Mouse (Mus musculus): ENCODE results near the gene C3ar1. TPM values are rescaled to one million over a fixed set of nuclear protein-coding genes. Genes with fewer than 3 reads are reported as not detected.

Gene C3ar1
- total RNA-seq, 2 experiments from 2014 or later: 0.46 to 0.91 TPM

DNA sequence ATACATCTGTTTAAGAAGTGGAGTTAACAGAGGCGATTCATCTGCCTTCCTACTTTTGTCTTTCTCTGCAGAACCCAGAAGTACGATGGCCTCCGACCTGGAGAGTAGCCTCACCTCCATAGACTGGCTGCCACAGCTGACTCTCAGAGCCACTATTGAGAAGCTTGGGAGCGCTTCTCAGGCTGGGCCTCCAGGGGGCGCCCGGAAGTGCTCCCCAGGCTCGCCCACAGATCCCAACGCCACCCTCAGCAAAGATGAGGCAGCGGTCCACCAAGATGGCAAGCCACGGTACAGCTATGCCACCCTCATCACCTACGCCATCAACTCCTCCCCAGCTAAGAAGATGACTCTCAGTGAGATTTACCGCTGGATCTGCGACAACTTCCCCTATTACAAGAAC is 27.9 kb downstream of the C3ar1 start:
- peak in 1 of 2 experiments; percentile 19 for DNase-seq (ENCODE audit: low spot score in 2 of 2)

DNA sequence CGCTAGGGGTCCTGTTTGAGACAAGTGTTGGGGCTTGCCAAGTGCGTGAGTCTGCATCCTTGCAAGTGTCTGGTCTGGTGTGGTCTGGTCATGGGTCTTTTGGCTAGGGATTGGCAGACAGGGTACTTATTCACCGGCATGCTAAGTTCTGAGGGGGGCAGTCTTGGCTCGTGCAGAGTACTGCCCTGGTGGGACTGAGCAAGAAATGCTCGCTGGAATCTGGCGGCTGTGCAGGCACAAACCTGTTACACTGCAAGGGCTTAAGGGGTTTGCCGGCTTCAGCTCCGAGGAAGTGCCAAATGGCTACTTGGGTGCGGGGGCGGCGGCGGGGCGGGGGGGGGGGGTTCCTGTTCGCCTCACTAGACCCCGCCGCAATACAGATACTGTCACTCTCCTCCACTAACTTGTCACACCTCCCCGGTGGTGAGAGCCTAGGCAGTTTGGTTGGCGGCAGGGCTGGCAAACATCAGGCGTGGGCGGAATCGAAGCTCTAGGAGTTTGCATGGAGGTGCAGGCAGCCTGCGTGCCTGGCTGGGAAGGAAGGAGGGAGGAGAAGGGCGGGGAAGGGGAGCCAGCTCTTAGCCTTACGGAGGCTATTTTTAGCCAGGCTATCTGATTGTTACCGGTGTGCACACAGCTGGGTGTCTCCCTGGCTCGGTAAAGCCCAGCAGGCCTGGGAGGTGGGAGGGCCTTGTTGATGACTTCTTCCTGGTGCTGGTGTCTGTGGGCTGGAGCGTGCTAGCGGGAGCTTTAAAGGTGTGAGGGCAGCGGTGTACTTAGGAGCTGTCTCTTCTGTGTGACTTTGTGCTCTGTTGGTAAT is 29.8 kb downstream of the C3ar1 start:
- peak; percentile 55 to 63 for DNase-seq (ENCODE audit: low spot score in 2 of 2)

DNA sequence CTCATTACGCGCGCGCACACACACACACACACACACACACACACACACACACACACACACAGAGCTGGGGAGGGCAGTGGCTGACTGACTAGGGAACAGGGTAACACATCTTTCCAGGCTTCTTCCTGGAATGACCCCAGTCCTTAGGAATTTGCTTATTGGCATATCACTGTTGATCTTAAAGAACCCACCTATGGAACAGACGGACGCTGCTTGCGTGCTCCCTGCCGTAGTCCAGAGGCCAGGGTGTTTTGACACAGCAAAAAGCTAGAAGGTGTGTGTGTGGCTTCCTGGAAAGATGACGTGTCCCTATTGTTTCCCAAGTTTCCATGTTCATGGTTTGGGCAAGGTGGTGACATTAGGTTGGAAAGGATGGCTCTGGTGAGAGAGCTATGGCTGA is 30.8 kb downstream of the C3ar1 start:
- DNase-seq (ENCODE audit: low spot score in 2 of 2): no peak

DNA sequence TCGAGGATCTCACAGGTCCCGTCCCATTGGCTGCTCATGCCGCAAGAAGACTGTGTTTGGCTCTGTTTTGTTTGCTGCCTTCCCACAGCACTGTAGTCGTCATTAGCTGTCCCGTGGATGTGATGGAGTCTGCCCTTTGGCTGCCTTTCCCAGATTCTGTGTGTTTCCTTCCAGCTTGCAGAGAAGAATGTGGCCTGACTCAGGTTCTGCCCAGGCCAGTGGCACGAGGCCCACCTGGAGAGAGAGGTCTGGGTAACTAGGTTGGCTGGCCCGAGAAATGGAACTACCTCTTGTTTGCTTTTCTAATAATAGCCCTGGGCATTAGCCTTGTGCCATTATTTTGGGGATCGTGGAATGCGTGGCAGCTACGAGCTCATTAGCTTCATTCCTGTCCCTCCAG is 31.9 kb downstream of the C3ar1 start:
- DNase-seq (ENCODE audit: low spot score in 2 of 2): no peak

DNA sequence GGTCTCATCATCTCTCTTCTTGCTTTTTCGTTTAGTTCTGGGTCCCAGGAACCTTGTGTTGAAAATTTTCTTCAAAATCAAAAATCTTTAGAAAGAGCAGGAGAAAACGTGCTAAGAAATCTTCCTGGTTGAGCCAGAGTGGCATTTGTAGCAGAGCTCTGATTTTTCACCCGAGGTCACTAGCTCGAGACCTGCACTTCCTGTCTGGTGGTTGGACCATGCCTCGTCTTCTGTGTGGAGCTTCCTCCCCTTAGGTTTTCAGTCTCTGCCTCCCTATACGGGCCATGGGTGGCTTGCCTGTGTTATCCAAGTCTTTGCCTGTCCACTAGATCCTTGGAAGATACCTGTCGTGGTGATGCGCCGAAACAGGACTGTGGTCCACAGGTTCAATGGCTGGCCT is 34.1 kb downstream of the C3ar1 start:
- DNase-seq (ENCODE audit: low spot score in 2 of 2): no peak

DNA sequence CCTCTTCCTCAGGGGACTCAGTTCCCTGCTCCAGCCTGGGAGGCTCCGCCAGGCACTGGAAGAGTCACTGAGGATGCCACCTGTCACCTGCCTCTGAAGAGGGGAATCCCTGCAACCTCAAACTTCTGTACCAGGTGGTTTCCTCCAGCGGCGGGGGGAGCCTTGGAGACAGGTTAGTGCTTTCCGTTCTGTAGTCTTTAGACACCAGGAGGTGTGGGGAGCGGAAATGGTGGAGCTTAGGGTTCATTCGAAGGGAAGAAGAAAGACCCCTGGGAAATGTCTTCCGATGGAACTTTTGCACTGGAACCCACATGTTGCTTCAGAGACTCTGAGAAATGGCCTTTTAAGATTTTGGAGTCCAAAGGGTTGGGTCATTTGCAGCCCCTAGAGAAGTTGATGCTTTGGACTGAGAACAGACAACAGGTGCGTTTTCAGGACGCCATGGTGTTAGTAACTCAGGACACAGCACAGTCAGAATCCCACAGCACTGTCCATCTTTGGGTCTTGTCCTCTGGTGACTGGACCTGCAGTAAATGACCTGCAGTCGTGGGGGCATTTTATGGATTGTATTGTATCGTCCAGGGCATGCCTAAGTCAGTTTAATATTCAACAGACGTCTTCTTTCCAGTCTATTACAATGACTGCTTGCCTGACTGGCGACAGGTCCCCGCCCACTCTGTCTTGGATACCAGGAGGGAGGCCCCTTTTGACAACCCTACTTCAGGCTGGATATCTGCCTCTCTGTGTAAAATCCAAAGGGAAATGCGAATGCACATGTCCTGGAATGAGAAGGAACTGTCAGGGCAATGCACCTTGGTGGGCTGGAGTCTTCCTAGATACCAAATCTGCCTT is 34.9 kb downstream of the C3ar1 start:
- DNase-seq (ENCODE audit: low spot score in 2 of 2): no peak

DNA sequence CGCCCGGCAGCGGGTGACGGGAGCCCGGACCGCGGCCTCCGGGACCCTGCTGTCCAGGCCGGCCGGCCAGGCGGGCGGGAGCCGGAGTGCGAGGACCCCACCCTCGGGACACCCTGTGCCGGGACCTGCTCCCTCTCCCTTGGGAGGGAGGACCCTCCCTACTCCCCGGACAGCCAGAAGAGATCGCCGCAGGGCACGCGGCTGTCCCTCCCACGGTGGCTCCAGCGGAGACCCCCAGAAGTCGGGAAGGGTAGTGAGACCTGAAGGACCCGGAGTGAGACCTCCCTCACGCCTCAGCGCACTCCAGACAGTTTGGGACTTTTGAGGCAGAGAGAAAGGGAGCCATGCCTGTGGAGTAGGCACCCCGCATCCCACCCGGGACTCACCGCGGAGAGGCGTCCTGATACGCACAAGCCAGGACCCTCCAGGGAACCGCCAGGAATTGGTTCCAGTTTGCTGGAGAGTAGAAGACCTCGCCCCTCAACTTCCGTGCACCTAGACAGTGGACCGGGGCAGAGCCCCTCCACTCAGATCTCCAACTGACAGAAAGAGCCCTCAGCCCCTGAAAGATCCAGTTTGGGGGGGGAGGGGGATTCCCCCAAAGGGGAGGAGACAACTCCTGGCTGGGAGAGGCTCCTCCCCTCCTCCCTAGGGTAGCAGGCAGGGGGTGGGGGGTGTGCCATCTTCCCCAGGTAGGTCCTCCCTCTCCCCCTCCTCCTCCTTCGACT is 35.7 kb downstream of the C3ar1 start:
- peak; percentile 41 to 42 for DNase-seq (ENCODE audit: low spot score in 2 of 2)

DNA sequence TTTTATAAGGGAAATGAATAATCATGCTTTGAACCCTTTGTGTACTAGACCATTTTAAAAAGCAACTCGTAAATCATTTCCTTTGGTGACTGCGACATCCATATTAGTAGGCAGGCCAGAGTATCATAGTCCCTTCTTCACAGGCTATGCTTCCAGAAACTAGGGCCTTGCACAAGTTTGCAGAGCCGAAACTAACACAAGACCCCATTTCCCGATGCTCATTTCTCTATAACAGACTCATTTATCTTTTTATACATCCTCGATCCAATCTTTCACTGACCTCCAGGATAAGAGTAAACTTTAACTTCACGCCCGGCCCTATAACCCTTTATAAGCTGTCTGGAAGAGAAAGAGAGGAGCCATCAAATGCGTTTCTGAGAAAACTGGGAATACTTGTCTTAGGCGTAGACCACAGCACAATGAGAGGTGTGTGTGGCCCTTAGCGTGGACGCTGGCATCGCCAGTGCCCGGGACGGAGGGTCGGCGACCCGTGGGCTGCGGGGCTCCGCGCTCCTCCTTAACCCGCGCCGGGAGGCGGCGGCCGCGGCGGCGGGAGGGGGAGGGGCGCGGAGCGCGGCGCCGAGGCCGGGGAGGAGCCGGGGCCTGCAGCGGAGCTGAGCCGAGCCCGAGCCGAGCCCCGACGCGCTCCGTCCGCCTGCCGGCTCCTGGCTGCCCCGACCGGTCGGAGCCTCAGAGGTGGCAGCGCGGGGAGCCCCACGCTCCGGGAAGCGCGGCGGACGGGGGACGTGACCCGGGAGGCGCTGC is 36.5 kb downstream of the C3ar1 start, which contains the start of gene Foxj2:
Foxj2 (plus strand) TSS at position 609 of the 765 bp plus-strand sequence.
- peak; percentile 59 to 60 for DNase-seq (ENCODE audit: low spot score in 2 of 2)

DNA sequence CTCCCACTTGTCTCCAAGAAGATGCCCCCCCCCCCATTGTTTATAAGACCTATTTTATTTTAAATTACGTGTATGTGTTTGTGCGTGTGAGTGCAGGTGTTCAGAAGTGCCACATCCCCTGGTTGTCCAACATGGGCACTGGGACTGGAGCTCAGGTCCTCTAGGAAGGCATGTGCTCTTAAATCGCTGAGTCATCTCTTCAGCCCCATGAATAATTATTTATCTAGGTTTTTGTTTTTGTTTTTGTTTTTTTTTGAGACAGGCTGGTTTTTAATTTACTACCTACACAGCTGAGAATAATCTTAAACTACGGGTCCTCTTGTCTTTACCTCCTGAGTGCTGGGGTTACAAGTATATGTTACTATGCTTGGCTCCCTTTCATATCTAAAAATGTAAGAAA is 42.3 kb downstream of the C3ar1 start:
- no peak for DNase-seq (ENCODE audit: low spot score in 2 of 2)

DNA sequence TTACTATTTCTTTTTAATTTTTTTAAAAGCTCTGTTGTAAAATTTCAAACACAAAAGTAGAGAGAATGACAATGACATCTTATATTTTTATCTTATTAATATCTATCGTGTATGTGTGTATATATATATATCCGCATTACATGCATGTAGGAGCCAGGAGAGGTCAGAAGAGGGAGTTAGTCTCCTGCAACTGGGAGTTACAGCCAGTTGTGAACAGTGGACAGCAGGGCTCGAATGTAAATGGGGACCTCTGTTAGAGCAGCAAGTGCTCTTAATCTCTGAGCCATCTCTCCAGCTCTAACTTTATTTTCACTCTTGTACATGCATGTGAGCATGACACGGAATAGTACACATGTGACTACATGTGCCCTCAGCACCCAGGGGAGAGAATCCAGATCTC is 43.2 kb downstream of the C3ar1 start:
- no peak for DNase-seq (ENCODE audit: low spot score in 2 of 2)

DNA sequence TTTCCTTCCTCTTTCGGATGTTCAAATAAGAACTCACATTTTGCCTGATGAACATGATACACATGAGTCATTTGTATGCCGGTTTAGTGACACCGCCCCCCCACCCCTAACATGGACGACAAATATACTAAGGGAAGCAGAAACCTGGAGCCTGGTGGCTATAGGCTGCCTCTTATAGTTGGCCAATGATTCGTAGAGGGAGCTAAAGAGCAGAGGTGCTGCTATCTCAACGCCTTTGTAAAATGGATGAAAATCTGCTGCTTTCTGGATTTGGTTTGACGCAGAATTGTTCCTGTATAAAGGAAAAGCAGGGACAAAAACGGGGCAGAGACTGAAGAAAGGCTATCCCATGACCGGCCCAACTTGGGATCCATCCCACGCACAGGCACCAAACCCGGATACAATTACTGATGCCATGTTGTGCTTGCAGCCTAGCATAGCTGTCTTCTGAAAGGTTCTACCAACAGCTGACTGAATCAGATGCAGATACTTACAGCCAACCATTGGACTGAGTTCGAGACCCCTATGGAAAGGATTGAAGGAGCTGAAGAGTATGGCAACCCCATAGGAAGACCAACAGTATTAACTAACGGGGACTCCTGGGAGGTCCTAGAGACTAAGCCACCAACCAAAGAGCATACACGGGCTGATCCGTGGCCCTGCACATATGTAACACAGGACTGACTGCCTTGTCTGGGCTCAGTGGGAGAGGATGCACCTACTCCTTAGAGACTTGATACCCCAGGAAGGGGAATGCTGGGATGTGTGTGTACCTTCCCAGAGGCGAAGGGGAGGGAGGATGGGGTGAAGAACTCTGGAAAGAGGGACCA is 44.0 kb downstream of the C3ar1 start:
- peak in 1 of 2 experiments; percentile 14 for DNase-seq (ENCODE audit: low spot score in 2 of 2)

DNA sequence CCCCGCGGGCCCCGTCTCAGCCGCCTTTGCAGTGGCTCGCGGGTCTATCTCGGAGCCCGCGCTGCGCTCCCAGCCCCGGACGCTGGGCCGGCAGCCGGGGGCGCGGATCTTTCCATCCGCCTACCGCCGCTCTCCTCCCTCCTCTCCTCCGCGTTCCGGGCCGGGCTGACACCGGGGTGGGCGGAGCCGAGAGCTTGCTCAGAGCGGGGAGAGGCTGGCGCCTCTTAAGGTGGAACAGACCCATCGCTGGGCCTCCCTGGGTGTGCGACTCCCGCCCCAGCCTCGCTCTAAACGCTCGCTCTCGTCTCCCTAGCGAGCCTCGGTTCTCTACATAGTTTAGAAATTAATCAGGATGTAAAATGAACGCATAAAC is 44.7 kb downstream of the C3ar1 start:
- peak; percentile 89 to 92 for DNase-seq (ENCODE audit: low spot score in 2 of 2)

DNA sequence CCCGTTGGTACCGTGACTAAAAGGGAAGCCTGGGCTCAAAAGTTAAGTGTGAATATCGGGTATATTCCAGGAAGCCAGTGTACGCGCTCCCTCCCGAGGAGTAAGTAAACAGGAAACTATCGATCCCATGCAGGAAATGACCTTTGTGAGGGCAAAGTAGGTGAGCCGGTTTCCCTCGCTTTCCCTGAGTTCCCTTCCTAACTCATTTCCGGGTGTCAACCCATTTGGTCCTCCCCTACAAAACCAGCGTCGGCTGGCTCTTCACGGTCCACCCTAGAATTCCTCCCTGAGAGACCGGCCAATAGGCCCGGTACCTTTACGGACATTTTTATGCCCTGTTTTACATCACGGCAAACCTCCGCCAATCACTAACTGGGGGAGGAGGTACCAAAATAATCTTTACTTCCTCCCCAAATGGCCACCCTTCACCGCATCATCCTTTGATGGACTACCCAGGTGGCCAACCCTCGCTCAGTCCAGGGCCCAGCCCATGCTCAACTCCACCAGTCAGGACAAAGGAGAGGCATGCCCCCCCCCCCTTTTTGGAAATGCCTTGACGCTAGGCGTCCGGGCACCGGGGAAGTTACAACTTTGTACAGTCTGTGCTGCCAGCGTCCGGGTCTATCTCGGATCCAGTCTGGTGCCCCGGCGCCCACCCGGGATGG is 45.2 kb downstream of the C3ar1 start:
- peak; percentile 94 to 99 for DNase-seq (ENCODE audit: low spot score in 2 of 2)

DNA sequence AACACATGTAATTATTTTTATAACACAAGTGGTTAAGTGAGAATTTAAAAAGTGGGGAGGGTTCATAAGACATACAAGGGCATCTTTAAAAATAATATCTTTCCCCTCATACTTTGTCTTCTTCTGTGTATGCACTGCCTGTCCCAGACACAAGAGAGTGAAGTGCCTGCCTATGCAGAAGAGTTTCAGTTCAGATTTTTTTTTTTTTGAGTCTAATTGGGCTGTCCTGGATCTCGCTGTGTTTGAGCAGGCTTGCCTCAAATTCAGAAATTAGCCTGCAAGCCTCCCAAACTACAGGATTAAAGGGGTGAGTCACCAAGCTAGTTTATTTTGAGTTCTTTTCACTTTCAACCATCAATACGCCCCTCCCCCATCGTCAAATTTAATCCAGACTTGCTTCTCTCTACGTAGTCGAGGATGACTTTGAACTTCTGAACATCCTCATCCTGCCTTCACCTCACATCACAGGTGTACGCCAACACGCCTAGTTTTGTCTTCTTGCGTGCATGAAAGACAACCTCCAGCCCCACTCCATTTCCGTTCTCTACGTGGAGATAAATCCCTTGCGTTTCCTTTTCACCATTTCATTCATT is 45.8 kb downstream of the C3ar1 start:
- DNase-seq (ENCODE audit: low spot score in 2 of 2): no peak

DNA sequence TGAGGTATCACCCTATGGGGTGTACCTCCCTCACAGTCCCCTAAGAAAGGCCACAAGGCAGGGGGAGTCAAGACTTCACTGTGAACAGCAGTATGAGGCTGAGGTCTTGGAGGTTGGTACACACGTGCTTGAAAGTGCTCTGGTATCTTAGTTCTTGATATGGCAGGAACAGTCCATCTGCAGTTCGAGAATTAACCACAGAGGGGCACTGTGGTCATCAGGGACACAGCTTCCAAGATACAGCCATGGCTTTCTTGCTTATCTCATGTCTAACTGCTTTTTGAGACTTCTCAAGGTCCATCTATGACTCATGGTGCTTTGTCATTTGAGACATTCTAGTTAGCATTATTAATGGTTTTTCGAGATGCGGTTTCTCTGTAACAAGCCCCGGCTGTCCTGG is 51.5 kb downstream of the C3ar1 start:
- DNase-seq (ENCODE audit: low spot score in 2 of 2): peak; percentile 66 to 75

DNA sequence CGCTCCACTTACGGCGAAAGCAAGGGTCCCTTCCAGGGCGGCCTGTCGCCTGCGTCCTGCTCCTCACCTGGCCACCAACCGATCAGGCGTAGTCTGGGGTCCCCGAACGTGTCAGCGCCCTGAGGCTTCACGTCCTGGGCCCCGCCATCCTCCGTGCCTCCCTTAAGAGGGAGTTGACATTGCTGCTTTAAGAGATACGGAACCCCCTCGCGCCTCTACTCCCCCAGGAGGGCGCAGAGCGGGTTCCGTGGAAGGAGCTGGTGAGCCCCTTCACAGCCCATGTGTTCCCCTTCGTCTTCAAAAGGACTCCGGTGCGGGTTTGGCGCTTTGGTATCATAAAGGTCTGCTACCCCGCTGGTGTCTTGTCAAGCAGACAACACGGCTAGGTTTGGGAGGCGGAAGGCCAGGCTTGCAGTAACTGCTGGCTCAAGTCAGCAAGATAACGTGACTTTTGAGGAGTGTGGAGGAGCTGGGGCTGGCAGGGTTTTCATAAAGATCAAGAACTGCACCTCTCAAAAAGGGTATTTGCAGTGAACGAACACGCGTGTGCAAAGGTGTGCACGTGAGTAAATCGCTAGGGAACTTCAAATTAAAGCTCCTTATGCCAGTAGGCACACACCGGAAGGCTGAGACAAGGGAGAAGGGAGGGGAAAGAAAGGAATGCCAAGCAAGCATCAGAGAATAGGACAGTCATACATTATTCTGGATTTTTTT is 54.0 kb downstream of the C3ar1 start:
- peak in 1 of 2 experiments; percentile 63 for DNase-seq (ENCODE audit: low spot score in 2 of 2)

DNA sequence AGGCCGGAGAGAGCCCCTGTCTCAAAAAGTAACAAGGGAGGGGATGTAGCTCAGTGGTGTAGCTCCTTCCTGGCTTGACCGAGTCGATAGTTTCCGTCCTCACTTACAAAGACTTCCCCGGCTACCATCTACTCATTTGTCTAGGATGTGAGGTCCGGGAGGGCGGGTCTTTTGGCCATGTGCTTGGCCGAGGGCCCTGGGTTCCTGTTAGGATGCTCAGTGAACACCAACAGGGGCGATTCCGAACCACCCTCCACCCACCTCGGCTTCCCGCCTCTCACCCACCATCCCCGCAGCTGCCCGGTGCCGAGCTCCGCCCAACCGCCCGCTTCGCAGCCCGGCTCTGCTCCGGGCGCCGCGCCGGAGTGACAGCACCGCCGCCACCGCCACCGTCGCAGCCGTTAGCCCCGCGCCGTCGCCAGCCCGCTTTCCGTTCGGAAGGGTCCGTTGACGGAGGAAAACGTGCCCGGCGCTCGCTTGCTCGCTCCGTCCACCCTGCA is 54.6 kb downstream of the C3ar1 start, which contains the start of gene Slc2a3:
Slc2a3 (minus strand) TSS at position 340 of the 500 bp plus-strand sequence.
- DNase-seq (ENCODE audit: low spot score in 2 of 2): peak; percentile 33 to 39

Data from layer of hippocampus, postnatal 14 days (tissue).